Comparison of ENCODE assay signal across 10 mouse cellular contexts in the genomic region with DNA sequence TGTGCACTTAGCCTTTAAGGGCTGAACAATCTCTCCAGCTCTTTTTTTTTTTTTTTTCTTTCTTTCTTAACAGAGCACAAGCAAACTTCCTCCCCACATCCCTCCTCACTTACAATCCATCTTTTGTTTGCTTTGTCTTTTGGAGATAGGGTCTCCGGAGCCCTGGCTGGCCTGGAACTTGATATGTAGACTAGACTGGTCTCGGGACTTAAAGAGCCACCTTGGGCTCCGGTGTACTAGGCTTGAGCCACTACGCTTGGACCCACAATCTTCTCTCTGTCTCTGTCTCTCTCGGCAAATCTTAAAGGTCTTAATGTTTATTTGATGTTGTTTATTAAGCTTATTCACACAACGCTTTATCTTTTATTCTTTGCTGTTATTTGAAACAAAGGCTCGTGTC. TPM values are rescaled to one million over a fixed set of nuclear protein-coding genes. Genes with fewer than 3 reads are reported as not detected.
DNase-seq lines count a peak whose midpoint lies in the region; ATAC-seq lines count a peak whose summit lies in the region.
"Had no signal": no experiment of that assay in that cellular context is flagged by ENCODE, and none has a peak within 500 bp of the region (broad histone marks: within the 10 kb centered on the region; RNA-seq: fewer than 3 reads in every experiment).

No protein-coding gene starts in this region.

- peak overlapping the region; percentile 71 for H3K4me2 ChIP-seq in liver, embryonic 11.5 days
- H3K4me2 ChIP-seq in hindbrain, embryonic 16.5 days (ENCODE audit: low read length) = peak overlapping the region; percentile 14
- H3K4me2 ChIP-seq in neural tube, embryonic 13.5 days = peak overlapping the region; percentile 24

- no peaks in the 10 kb centered on the region for H3K27me3 ChIP-seq in liver, embryonic 11.5 days (replicated peaks; ENCODE audit: control insufficient read depth, insufficient read depth, low read length)
- H3K27me3 ChIP-seq in hindbrain, embryonic 16.5 days (replicated peaks; ENCODE audit: control insufficient read depth, insufficient read depth, low read length) = peaks cover 12% of the 10 kb centered on the region
- H3K27me3 ChIP-seq in neural tube, embryonic 13.5 days = peaks cover 28% of the 10 kb centered on the region

- no peaks in the 10 kb centered on the region for H3K36me3 ChIP-seq in liver, embryonic 11.5 days (ENCODE audit: control insufficient read depth, insufficient read depth, low read length)
- H3K36me3 ChIP-seq in hindbrain, embryonic 16.5 days (ENCODE audit: control insufficient read depth, insufficient read depth, low read length) = no peaks in the 10 kb centered on the region
- H3K36me3 ChIP-seq in neural tube, embryonic 13.5 days = no peaks in the 10 kb centered on the region

- peaks cover 10% of the 10 kb centered on the region; the same call in 1 of the 2 replicates for H3K4me1 ChIP-seq in liver, embryonic 11.5 days (replicated peaks; ENCODE audit: control insufficient read depth, insufficient read depth, low read length)
- no peaks in the 10 kb centered on the region for H3K4me1 ChIP-seq in hindbrain, embryonic 16.5 days (ENCODE audit: control insufficient read depth, insufficient read depth, low read depth, low read length)
- peaks cover 3% of the 10 kb centered on the region; the same call in 1 of the 2 replicates for H3K4me1 ChIP-seq in neural tube, embryonic 13.5 days (replicated peaks)

- ATAC-seq in liver, embryonic 11.5 days (replicated peaks; ENCODE audit: low FRiP score) = no peak
- ATAC-seq in hindbrain, embryonic 16.5 days = no peak
- ATAC-seq in neural tube, embryonic 13.5 days (ENCODE audit: low read depth) = no peak

- peak overlapping the region; percentile 55 for H3K9ac ChIP-seq in liver, embryonic 11.5 days (ENCODE audit: low read depth, low read length)
- H3K9ac ChIP-seq in hindbrain, embryonic 16.5 days (ENCODE audit: low read depth, low read length) = no peak overlapping the region
- no peak overlapping the region for H3K9ac ChIP-seq in neural tube, embryonic 13.5 days

- no peaks in the 10 kb centered on the region for H3K9me3 ChIP-seq in liver, embryonic 11.5 days (ENCODE audit: control insufficient read depth, low read length)
- H3K9me3 ChIP-seq in hindbrain, embryonic 16.5 days (ENCODE audit: control insufficient read depth, low read length) = no peaks in the 10 kb centered on the region
- no peaks in the 10 kb centered on the region for H3K9me3 ChIP-seq in neural tube, embryonic 13.5 days

- 2% methylated on average over 7 of the region's 7 CpGs for WGBS in liver, embryonic 11.5 days
- WGBS in hindbrain, embryonic 16.5 days = 14% methylated on average over 7 of the region's 7 CpGs
- 5% methylated on average over 7 of the region's 7 CpGs for WGBS in neural tube, embryonic 13.5 days

- no peak overlapping the region for H3K27ac ChIP-seq in liver, embryonic 11.5 days (ENCODE audit: low read depth, low read length)
- H3K27ac ChIP-seq in hindbrain, embryonic 16.5 days (ENCODE audit: low read depth, low read length) = no peak overlapping the region
- H3K27ac ChIP-seq in neural tube, embryonic 13.5 days (replicated peaks) = no peak overlapping the region

- peak overlapping the region; percentile 50 for H3K4me3 ChIP-seq in liver, embryonic 11.5 days (ENCODE audit: low read depth, low read length)
- H3K4me3 ChIP-seq in hindbrain, embryonic 16.5 days (ENCODE audit: low read length) = peak overlapping the region; percentile 19
- peak overlapping the region; percentile 14 for H3K4me3 ChIP-seq in neural tube, embryonic 13.5 days

- peak; percentile 39 for DNase-seq in liver, embryonic 11.5 days (ENCODE audit: low spot score)
- DNase-seq in liver (no peak), MN1 (ENCODE audit: low spot score) (no peak)
- peak; percentile 76 for DNase-seq in embryo, embryonic 10.5 days (ENCODE audit: low spot score)
- DNase-seq in layer of hippocampus, postnatal 36 days = no peak
- DNase-seq in ovary, postnatal 36 days (ENCODE audit: low spot score) = no peak
- DNase-seq: adrenal gland, adult 2 months; spleen, adult 18-20 months had no signal

RNA-seq across cellular contexts. Expression of a gene that starts 34.2 kb away (rescaled TPM):
- 5.1 and 5.9 TPM in 2 replicates for polyA plus RNA-seq in liver, embryonic 11.5 days (2014; fragmentation: Nextera tagmentation; extraction: Ambion mirVana)
- 10.6 and 12.4 TPM in 2 replicates for polyA plus RNA-seq in hindbrain, embryonic 16.5 days (2015; fragmentation: Nextera tagmentation; extraction: Ambion mirVana)
- polyA plus RNA-seq in neural tube, embryonic 13.5 days (2015; fragmentation: Nextera tagmentation; extraction: Ambion mirVana) = 16.0 and 16.3 TPM in 2 replicates
- total RNA-seq in layer of hippocampus, postnatal 36 days (2021) = 1 to 10 TPM; 2.6 to 5.2 TPM

Comparison
In these comparisons a context has a peak if more than half of its experiments do, and no peak if none do; other contexts are left out.
1. DNase-seq: peak in liver, embryonic 11.5 days (single experiment) and embryo, embryonic 10.5 days (single experiment); none in liver (single experiment), layer of hippocampus, postnatal 36 days (0 of 2), MN1 (single experiment) and ovary, postnatal 36 days (single experiment).
2. H3K4me2 ChIP-seq: peak in every context shown above with its lines; median percentile 71 in liver, embryonic 11.5 days; 24 in neural tube, embryonic 13.5 days; 14 in hindbrain, embryonic 16.5 days.
3. Peak in every context shown above with its lines, with median percentiles within 50 percentile points of each other: H3K4me3 ChIP-seq.